Mouse (Mus musculus) embryonic facial prominence, embryonic 12.5 days (tissue): ENCODE results near the gene Xlr3c. TPM values are rescaled to one million over a fixed set of nuclear protein-coding genes. Genes with fewer than 3 reads are reported as not detected.
"Not testable (repeated sequence)": the region's sequence is repeated elsewhere in the genome, so short reads cannot be mapped to it uniquely, and the experiment has no call there.

Source experiments
- ATAC-seq: fragments of 200-750 bp; cut with Nextera tagmentation; 2 replicates; pipeline ENCODE4 v1.8.0; 2017; ENCODE audit not compliant: insufficient number of reproducible peaks, insufficient read depth, low FRiP score, low TSS enrichment
- H3K27ac ChIP-seq: fragments of 300-500 bp; sonication (generic); 2 replicates; pipeline ENCODE4 v1.5.1; 2016; ENCODE audit warnings: mild to moderate bottlenecking
- H3K27me3 ChIP-seq: fragments of 300-500 bp; sonication (generic); 2 replicates; pipeline ENCODE4 v1.6.1; 2016; ENCODE audit warnings: mild to moderate bottlenecking, moderate library complexity
- H3K36me3 ChIP-seq: fragments of 300-500 bp; sonication (generic); 2 replicates; pipeline ENCODE4 v1.6.1; 2016; ENCODE audit warnings: mild to moderate bottlenecking
- H3K4me1 ChIP-seq: fragments of 300-500 bp; sonication (generic); 2 replicates; pipeline ENCODE4 v1.6.1; 2016
- H3K4me2 ChIP-seq: fragments of 300-500 bp; sonication (generic); replicated peaks from 2 replicates; pipeline ENCODE4 v1.6.1; 2016; ENCODE audit warnings: mild to moderate bottlenecking, moderate library complexity
- H3K4me3 ChIP-seq: fragments of 300-500 bp; sonication (generic); 2 replicates; pipeline ENCODE4 v1.5.1; 2016; ENCODE audit warnings: mild to moderate bottlenecking
- H3K9ac ChIP-seq: fragments of 300-500 bp; sonication (generic); 2 replicates; pipeline ENCODE4 v1.6.1; 2016; ENCODE audit warnings: mild to moderate bottlenecking, moderate library complexity
- H3K9me3 ChIP-seq: fragments of 300-500 bp; sonication (generic); 2 replicates; pipeline ENCODE4 v1.6.1; 2016; ENCODE audit warnings: mild to moderate bottlenecking, moderate library complexity
- WGBS: fragments of 180-500 bp; shearing (Covaris S2); methylation state at CpG from one replicate; pipeline ENCODE4 v1.1.7; 2016; 5-methylcytosine and 5-hydroxymethylcytosine counted together
- polyA plus RNA-seq: library from polyadenylated mRNA; unstranded; fragments of >200 nt; fragmentation: Nextera tagmentation; extraction: Ambion mirVana; gene quantifications from 2 replicates; pipeline ENCODE4 v1.2.1, GENCODE M21; 2016

The Xlr3c gene
- not detected in 2 replicates for polyA plus RNA-seq

DNA sequence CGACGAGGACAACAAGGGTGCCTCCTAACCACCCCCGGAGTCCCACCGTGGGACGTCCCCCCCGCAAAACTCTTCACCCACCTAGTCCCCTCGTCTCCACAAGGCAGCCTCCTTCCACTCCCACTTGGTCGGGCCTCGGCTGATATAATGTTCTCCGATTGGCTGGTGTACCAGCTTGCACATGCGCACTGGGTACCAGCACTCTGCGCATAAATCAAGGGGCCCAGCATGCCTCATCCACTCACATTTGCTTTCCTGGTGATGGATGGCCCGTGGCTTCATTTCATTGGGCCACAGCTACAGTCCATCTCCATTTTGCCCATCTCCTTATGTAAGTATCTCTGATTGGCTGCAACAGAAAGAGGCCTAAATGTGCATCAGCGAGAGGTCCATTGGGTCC, at the start of gene Xlr3c:
TSS of gene Xlr3c (minus strand) at position 121 of the 400 bp plus-strand sequence.
- H3K9me3 ChIP-seq, H3K27ac ChIP-seq, H3K4me2 ChIP-seq, H3K27me3 ChIP-seq, H3K4me3 ChIP-seq, H3K36me3 ChIP-seq, H3K9ac ChIP-seq, ATAC-seq, H3K4me1 ChIP-seq: not testable (repeated sequence)
- WGBS, result 90% methylated on average over 14 of the region's 14 CpGs

- ATAC-seq, result no peak
- 35% methylated on average over 3 of the region's 3 CpGs for WGBS
- no peaks in the 10 kb centered on the region for H3K27me3 ChIP-seq
- no peaks in the 10 kb centered on the region for H3K9me3 ChIP-seq
- H3K4me3 ChIP-seq, result no peak overlapping the region
- H3K9ac ChIP-seq, result no peak overlapping the region
- no peaks in the 10 kb centered on the region for H3K36me3 ChIP-seq
- H3K4me2 ChIP-seq, result no peak overlapping the region
- no peaks in the 10 kb centered on the region for H3K4me1 ChIP-seq
- H3K27ac ChIP-seq, result no peak overlapping the region
Observed at GRCm38 (mm10) chrX:73312522-73312921, 47.3 kb upstream of the Xlr3c start.

DNA sequence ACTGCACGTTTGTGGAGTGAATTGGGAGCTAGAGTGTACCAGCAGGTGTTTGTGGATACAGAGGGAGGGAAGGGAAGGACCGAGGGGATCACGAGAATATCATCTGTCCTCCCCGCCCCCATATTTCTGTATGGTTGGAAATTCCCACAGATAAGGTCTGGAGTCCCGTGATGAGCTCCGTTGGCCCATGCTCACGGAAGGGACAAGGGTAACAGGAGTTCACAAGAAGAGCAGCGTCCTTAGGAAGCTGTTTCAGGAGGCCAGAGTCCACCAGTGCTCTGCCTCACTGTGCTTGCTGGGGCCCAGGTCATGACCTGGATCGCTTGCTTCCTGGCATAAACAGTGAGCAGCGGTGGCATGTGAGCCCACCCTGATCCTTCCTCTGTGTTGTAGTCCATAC, 30.6 kb upstream of the Xlr3c start:
- not testable (repeated sequence) for H3K9me3 ChIP-seq, ATAC-seq, H3K27ac ChIP-seq, H3K27me3 ChIP-seq, H3K4me2 ChIP-seq, H3K9ac ChIP-seq, H3K4me3 ChIP-seq, H3K4me1 ChIP-seq, H3K36me3 ChIP-seq
- 67% methylated on average over 5 of the region's 10 CpGs for WGBS

- not testable (repeated sequence) for H3K36me3 ChIP-seq, ATAC-seq, H3K4me1 ChIP-seq, H3K9ac ChIP-seq, H3K27ac ChIP-seq, H3K4me3 ChIP-seq, H3K27me3 ChIP-seq, H3K4me2 ChIP-seq, H3K9me3 ChIP-seq
- WGBS, result 95% methylated on average over 13 of the region's 17 CpGs
Observed at GRCm38 (mm10) chrX:73292876-73293275, 27.7 kb upstream of the Xlr3c start, which contains the start of the genes Xlr5a and Xlr5c. Xlr5a (minus strand) TSS chrX:73292976. Xlr5c (minus strand) TSS chrX:73292976.

DNA sequence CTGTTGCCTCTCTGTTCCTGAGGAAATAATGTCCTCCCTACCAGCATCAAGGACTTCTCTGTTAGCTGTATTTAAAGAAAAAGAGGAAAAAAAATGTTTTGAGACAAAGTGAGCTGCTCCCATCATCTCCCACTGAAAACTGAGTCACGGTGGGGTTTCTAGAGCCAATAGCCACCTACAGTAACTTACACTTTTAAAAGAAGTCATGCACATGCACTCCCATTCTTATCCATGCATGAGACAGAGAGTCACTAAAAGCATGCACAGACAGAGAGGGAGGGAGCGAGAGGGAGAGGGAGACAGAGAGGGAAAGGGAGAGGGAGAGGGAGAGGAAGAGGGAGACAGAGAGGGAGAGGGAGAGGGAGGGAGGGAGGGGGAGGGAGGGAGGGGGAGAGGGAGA, 2.8 kb downstream of the Xlr3c start:
- H3K4me3 ChIP-seq, ATAC-seq, H3K9me3 ChIP-seq, H3K9ac ChIP-seq, H3K27me3 ChIP-seq, H3K27ac ChIP-seq, H3K4me1 ChIP-seq, H3K36me3 ChIP-seq, H3K4me2 ChIP-seq: not testable (repeated sequence)
- WGBS, result 92% methylated on average over 1 of the region's 2 CpGs

GRCm38 (mm10) chrX:73242821-73243325, 22.3 kb downstream of the Xlr3c start, which contains the start of gene Xlr4c:
Xlr4c (minus strand) TSS chrX:73243130.
- not testable (repeated sequence) for H3K27ac ChIP-seq, H3K4me2 ChIP-seq, H3K27me3 ChIP-seq, H3K9ac ChIP-seq, H3K4me3 ChIP-seq, H3K36me3 ChIP-seq, H3K4me1 ChIP-seq, ATAC-seq, H3K9me3 ChIP-seq
- WGBS, result 86% methylated on average over 14 of the region's 14 CpGs

GRCm38 (mm10) chrX:73229288-73229687, 35.9 kb downstream of the Xlr3c start:
- H3K9me3 ChIP-seq, result no peaks in the 10 kb centered on the region
- no peak overlapping the region for H3K27ac ChIP-seq
- WGBS, result 38% methylated on average over 3 of the region's 3 CpGs

DNA sequence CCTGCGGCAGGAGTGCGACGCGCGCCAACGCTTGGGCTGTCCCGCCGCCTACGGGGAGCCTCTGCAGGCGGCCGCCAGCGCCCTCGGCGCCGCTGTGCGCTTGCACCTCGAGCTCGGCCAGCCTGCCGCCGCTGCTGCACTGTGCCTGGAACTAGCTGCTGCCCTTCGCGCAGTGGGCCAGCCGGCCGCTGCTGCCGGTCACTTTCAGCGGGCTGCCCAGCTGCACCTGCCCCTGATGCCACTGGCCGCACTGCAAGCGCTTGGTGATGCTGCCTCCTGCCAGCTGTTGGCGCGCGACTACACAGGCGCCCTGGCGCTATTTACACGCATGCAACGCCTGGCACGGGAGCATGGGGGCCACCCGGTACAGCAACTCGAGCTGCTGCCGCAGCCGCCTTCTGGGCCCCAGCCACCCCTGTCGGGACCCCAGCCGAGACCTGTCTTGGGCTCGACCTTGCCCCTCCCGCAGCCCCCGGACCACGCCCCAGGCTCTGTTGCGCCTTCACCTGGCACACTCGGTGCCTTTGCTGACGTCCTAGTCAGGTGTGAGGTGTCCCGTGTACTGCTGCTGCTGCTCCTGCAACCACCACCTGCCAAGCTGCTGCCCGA, 36.5 kb downstream of the Xlr3c start:
- WGBS, result 17% methylated on average over 37 of the region's 51 CpGs
- H3K27ac ChIP-seq, result peak overlapping the region; percentile 75
- peaks cover 10% of the 10 kb centered on the region for H3K27me3 ChIP-seq
- H3K9me3 ChIP-seq, result no peaks in the 10 kb centered on the region
- H3K4me3 ChIP-seq, result peak overlapping the region; percentile 57
- peak; percentile 73 for ATAC-seq
- no peaks in the 10 kb centered on the region for H3K36me3 ChIP-seq
- peak overlapping the region; percentile 55 for H3K9ac ChIP-seq
- peak overlapping the region; percentile 86 for H3K4me2 ChIP-seq
- no peaks in the 10 kb centered on the region for H3K4me1 ChIP-seq

More at GRCm38 (mm10) chrX:73229288-73229687, 35.9 kb downstream of the Xlr3c start:
- H3K4me3 ChIP-seq, result peak overlapping the region; percentile 57
- no peaks in the 10 kb centered on the region for H3K4me1 ChIP-seq
- no peak for ATAC-seq
- peak overlapping the region; percentile 55; the same call in 1 of the 2 replicates for H3K9ac ChIP-seq
- H3K36me3 ChIP-seq, result no peaks in the 10 kb centered on the region
- peak overlapping the region; percentile 86 for H3K4me2 ChIP-seq
- H3K27me3 ChIP-seq, result peaks cover 10% of the 10 kb centered on the region

DNA sequence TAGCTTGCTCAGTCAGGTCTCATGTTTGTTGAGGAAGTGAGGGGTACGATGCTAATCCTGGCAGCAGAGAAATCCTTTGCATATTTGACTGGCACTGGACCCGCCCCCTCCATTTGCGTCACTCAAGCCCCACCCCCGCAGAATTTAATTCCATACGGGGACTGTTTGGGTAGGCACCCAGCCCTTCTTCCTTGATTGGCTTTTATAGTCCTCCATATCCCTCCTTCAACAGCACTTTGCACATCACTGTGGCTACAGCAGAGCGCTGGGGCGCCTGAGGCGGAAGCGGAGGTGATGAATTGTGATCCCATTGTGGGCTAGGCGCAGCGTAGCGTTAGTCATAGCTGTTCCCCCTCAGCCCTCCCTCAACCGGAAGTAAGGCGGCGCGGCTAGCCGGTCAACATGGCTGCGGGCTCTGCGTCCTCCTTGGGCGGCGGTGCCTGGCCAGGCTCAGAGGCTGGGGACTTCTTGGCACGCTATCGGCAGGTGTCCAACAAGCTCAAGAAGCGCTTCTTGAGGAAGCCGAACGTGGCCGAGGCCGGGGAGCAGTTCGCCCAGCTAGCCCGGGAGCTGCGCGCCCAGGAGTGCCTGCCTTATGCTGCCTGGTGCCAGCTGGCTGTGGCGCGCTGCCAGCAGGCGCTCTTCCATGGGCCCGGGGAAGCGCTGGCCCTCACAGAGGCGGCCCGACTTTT, 37.1 kb downstream of the Xlr3c start, which contains the start of gene F8a:
TSS of gene F8a (plus strand) at position 378 of the 692 bp plus-strand sequence.
- peak within 1 kb of the TSS; percentile 75 for H3K27ac ChIP-seq
- 24% methylated on average over 38 of the region's 39 CpGs for WGBS
- ATAC-seq, result peak; percentile 93

DNA sequence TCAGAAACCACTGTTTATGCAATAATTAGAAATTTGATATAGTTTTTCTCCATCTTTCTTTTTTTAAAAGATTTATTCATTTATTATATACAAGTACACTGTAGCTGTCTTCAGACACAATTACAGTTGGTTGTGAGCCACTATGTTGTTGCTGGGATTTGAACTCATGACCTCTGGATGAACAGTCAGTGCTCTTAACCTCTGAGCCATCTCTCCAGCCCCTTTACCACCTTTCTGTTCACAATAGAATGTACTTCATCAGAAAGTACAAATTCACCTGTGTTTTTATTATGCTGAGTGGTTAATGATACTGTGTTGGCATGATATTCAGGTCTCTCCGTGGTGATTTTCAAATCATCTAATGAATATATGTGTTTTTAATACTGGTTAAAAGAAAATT, 39.8 kb downstream of the Xlr3c start:
- Histone ChIP-seq H3K9me3 (no peaks in the 10 kb centered on the region), H3K4me3 (no peak overlapping the region), H3K27me3 (peaks cover 10% of the 10 kb centered on the region), H3K36me3 (no peaks in the 10 kb centered on the region), H3K4me2 (no peak overlapping the region), H3K27ac (no peak overlapping the region), H3K4me1 (no peaks in the 10 kb centered on the region), H3K9ac (no peak overlapping the region)
- no peak for ATAC-seq
- WGBS, result 58% methylated on average over 1 of the region's 1 CpGs

More for the DNA sequence above, 37.1 kb downstream of the Xlr3c start, which contains the start of gene F8a:
- H3K36me3 ChIP-seq, result no peaks in the 10 kb centered on the region
- H3K9me3 ChIP-seq, result no peaks in the 10 kb centered on the region
- peak within 1 kb of the TSS; percentile 57 for H3K4me3 ChIP-seq
- peak within 1 kb of the TSS; percentile 86 for H3K4me2 ChIP-seq
- peaks cover 10% of the 10 kb centered on the region for H3K27me3 ChIP-seq
- H3K4me1 ChIP-seq, result no peaks in the 10 kb centered on the region
- H3K9ac ChIP-seq, result peak within 1 kb of the TSS; percentile 55

DNA sequence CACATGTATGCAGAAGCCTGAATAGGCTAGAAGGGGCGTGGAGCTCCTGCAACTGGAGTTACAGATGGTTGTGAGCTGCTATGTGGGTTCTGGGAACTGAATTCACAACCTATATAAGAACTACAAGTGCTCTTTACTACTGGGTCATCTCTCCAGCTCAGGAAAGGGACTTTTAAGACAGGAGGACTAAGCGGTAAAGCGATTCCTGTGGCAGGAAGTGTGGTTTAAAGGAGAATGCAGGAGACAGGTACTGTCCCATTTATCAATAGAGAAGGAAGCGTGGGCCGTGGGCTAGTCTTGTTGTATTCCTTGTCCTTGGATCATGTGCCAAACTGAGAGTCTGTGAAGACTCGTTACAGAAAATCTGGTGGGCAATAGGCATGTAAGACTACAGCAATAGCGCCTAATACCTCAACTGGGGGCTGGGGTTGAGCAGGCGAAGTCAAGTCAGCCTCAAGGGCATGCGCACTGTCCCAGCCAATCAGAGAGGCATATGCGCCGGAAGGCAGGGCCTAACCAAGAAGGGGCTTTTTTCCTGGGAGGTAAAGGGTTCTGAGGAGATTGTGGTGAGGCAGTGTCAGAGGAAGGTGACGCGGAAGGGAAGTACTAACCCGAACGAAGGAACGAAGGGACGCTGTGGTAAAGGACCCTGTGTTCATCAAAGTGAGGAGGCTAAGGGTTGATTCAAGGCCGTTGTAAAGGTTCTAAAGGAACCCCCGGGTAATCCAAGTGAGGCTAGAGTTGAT, 51.2 kb downstream of the Xlr3c start, which contains the start of gene Xlr4b:
TSS of gene Xlr4b (plus strand) at position 515 of the 746 bp plus-strand sequence.
- not testable (repeated sequence) for H3K27me3 ChIP-seq, H3K36me3 ChIP-seq, H3K9ac ChIP-seq, H3K4me1 ChIP-seq, H3K4me3 ChIP-seq, ATAC-seq, H3K9me3 ChIP-seq, H3K4me2 ChIP-seq, H3K27ac ChIP-seq
- WGBS, result 78% methylated on average over 19 of the region's 19 CpGs
